Mouse (Mus musculus) megakaryocyte, embryonic 14.5 days (primary cell): Measurements from ENCODE around the gene Qpct.

Source experiments
- FLI1 ChIP-seq: IDR thresholded peaks from 2 replicates; pipeline ENCODE4 v1.6.1; 2012; ENCODE audit warnings: low read length, inconsistent platforms, mixed read lengths
- GATA1 ChIP-seq: IDR thresholded peaks from 3 replicates; pipeline ENCODE4 v1.6.1; 2012; ENCODE audit warnings: mixed read lengths, low read length, inconsistent platforms, borderline replicate concordance

- TF ChIP-seq GATA1: no peak
- no peak for TF ChIP-seq FLI1
Measured at GRCm38 (mm10) chr17:79015831-79016230, 35.9 kb upstream of the Qpct start.
